Mouse (Mus musculus) kidney, embryonic 14.5 days (tissue): ENCODE measurements around the gene Slc52a3. TPM values are rescaled to one million over a fixed set of nuclear protein-coding genes. Genes with fewer than 3 reads are reported as not detected.

Experiments
- ATAC-seq: fragments of 200-750 bp; cut with Nextera tagmentation; 2 replicates; pipeline ENCODE4 v1.8.0; 2017; ENCODE audit warnings: moderate number of reproducible peaks, mild to moderate bottlenecking, moderate TSS enrichment, moderate library complexity; ENCODE audit not compliant: low FRiP score, low TSS enrichment
- H3K27ac ChIP-seq: fragments of 300-500 bp; sonication (generic); 2 replicates; pipeline ENCODE4 v1.5.1; 2014; ENCODE audit warnings: low read depth, mild to moderate bottlenecking, low read length, moderate library complexity, mixed read lengths
- H3K27me3 ChIP-seq: fragments of 300-500 bp; sonication (generic); 2 replicates; pipeline ENCODE4 v1.6.1; 2014; ENCODE audit warnings: mild to moderate bottlenecking, low read length; ENCODE audit not compliant: control insufficient read depth, insufficient read depth
- H3K36me3 ChIP-seq: fragments of 300-500 bp; sonication (generic); 2 replicates; pipeline ENCODE4 v1.6.1; 2014; ENCODE audit warnings: low read length, mixed read lengths; ENCODE audit not compliant: control insufficient read depth, insufficient read depth
- H3K4me1 ChIP-seq: fragments of 300-500 bp; sonication (generic); 2 replicates; pipeline ENCODE4 v1.6.1; 2014; ENCODE audit warnings: low read length, mixed read lengths; ENCODE audit not compliant: control insufficient read depth, insufficient read depth
- H3K4me2 ChIP-seq: fragments of 300-500 bp; sonication (generic); replicated peaks from 2 replicates; pipeline ENCODE4 v1.6.1; 2014; ENCODE audit warnings: low read depth, mild to moderate bottlenecking, low read length
- H3K4me3 ChIP-seq: fragments of 300-500 bp; sonication (generic); 2 replicates; pipeline ENCODE4 v1.5.1; 2014; ENCODE audit warnings: mild to moderate bottlenecking, low read length
- H3K9ac ChIP-seq: fragments of 300-500 bp; sonication (generic); 2 replicates; pipeline ENCODE4 v1.6.1; 2014; ENCODE audit warnings: low read depth, mild to moderate bottlenecking, low read length, moderate library complexity
- H3K9me3 ChIP-seq: fragments of 300-500 bp; sonication (generic); 2 replicates; pipeline ENCODE4 v1.6.1; 2016; ENCODE audit warnings: low read length; ENCODE audit not compliant: control insufficient read depth
- WGBS: fragments of 180-500 bp; shearing (Covaris S2); extraction: QIAGEN DNeasy Blood & Tissue Kit; methylation state at CpG from one replicate; pipeline ENCODE4 v1.1.7; 2014; 5-methylcytosine and 5-hydroxymethylcytosine counted together
- polyA plus RNA-seq: library from polyadenylated mRNA; unstranded; fragments of >200 nt; fragmentation: Nextera tagmentation; extraction: Ambion mirVana; gene quantifications from 2 replicates; pipeline ENCODE4 v1.2.1, GENCODE M21; 2014

Gene Slc52a3
- polyA plus RNA-seq, 1 experiment from 2014 or later: 6.8 TPM

DNA sequence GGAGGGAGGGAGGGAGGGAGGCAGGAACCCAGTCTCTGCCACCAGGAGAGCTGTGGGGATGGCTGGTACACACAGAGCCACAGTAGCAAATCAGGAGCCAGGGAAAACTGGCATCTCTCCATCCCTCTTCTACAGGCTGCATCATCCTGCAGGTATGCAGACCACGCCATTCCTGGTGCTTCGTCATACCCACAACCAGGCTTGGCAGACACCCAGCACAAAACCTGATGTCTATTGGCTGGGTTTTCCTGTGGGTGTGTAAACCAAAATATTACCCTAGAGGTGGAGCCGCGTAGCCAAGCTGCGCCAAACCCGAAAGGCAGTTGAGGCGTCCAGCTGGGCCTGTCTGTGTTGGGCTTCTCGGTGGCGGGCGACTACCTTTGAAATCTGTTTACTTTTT, 33.8 kb upstream of the Slc52a3 start:
- 84% methylated on average over 10 of the region's 10 CpGs for WGBS
- Histone ChIP-seq H3K4me2 (no peak overlapping the region), H3K27me3 (no peaks in the 10 kb centered on the region), H3K4me1 (peaks cover 17% of the 10 kb centered on the region), H3K36me3 (no peaks in the 10 kb centered on the region), H3K27ac (no peak overlapping the region), H3K4me3 (no peak overlapping the region), H3K9me3 (no peaks in the 10 kb centered on the region), H3K9ac (no peak overlapping the region)
- no peak for ATAC-seq

DNA sequence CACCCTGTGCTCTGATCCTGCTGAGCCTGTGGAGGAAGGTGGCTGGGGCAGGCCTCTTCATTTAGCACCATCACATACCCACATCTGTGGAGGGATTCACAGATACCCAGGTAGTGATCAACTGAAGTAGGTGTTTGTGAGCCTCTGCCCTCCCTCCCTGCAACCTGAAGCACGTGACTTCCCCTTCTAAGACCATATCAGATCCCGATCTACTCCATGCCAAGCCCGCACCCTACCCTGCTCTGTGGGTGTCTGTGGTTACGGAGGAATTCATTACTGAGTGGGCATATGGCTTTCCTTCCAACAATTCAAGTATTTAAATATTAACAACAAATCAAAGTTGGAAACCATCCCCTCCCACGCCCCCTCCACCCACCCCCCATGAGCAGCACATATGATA, 33.0 kb upstream of the Slc52a3 start:
- no peak overlapping the region for H3K4me2 ChIP-seq
- H3K27me3 ChIP-seq: no peaks in the 10 kb centered on the region
- no peaks in the 10 kb centered on the region for H3K9me3 ChIP-seq
- H3K27ac ChIP-seq: no peak overlapping the region
- 85% methylated on average over 5 of the region's 5 CpGs for WGBS
- H3K4me3 ChIP-seq: no peak overlapping the region
- no peak for ATAC-seq
- H3K9ac ChIP-seq: no peak overlapping the region
- H3K4me1 ChIP-seq: peaks cover 19% of the 10 kb centered on the region
- H3K36me3 ChIP-seq: no peaks in the 10 kb centered on the region

DNA sequence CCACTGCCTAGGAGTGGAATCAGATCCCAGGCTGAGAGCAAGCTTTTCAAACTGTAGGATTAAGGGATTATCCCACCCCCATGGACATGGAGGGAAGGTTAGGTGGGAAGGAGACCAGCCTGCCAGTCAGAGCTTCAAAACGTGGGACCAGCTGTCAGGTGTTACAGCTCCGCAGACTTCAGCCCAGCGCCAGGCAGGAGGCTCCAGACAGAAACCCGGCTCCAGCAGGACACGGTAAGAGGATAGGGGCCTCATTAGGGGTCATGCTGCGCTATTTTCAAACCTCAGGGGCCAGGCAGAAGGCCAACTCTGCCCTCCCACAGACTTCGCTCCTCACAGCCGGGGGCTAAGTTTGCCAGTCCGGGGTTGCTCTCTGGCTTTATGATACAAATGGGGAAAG, 32.3 kb upstream of the Slc52a3 start:
- peak; percentile 38; the same call in 1 of the 2 replicates for ATAC-seq
- Histone ChIP-seq H3K4me2 (no peak overlapping the region), H3K4me3 (no peak overlapping the region), H3K36me3 (peaks cover 6% of the 10 kb centered on the region; the same call in 1 of the 2 replicates), H3K4me1 (peaks cover 25% of the 10 kb centered on the region), H3K9ac (no peak overlapping the region), H3K27ac (0 out of 2 replicates have a peak overlapping the region, but pooled peaks have one; percentile 14), H3K9me3 (no peaks in the 10 kb centered on the region), H3K27me3 (no peaks in the 10 kb centered on the region)
- 5% methylated on average over 9 of the region's 9 CpGs for WGBS

DNA sequence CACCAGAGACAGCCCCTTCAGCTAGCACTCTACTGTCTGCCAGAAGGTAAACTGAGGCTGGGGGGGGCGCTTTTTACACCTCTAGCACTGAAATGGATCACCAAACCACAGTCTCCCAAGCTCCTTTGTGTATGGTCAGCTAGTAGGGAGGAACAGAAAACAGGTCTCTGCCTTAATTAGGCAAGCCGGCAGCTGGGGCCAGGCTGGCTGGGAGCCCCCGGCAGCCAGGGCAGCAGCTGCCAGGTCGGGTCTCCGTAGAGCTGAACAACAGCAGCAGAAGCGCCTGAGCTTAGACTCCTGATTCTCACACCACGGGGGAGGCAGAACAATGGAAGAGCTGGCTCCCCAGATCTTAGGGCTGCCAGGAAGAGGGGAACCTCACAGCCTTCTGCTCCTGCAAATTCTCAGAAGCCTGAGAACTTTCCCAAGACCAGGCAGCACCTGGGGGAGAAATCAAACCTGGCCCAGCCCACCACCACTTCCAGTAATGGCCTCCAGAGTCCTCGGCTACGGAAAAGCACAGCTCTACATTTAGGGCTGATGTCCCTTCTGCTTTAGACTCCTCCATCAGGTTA, 29.0 kb upstream of the Slc52a3 start:
- peaks cover 17% of the 10 kb centered on the region; the same call in 1 of the 2 replicates for H3K36me3 ChIP-seq
- H3K4me1 ChIP-seq: peaks cover 36% of the 10 kb centered on the region
- H3K4me2 ChIP-seq: no peak overlapping the region
- ATAC-seq: no peak
- no peak overlapping the region for H3K27ac ChIP-seq
- H3K27me3 ChIP-seq: no peaks in the 10 kb centered on the region
- 40% methylated on average over 9 of the region's 9 CpGs for WGBS
- H3K9ac ChIP-seq: no peak overlapping the region
- no peaks in the 10 kb centered on the region for H3K9me3 ChIP-seq
- no peak overlapping the region for H3K4me3 ChIP-seq

DNA sequence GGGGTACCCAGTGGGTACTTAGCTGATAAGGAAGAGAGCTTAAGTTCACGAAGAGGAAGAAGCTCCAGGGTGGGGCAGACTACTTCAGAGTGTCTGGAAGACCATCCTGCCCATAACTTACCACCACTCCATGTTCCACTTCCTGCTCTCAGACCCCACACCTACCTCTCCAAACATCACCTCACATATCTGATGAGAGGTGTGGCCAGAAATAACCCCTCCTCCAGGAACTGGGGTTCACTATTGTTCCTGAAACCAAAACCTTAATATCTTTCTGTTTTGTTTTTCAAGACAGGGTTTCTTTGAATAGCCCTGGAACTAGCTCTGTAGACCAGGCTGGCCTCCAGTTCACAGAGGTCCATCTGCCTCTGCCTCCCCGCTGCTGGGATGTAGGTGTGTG, 28.5 kb upstream of the Slc52a3 start:
- Histone ChIP-seq H3K27me3 (peaks cover 3% of the 10 kb centered on the region; the same call in 1 of the 2 replicates), H3K9me3 (no peaks in the 10 kb centered on the region), H3K27ac (no peak overlapping the region), H3K9ac (no peak overlapping the region), H3K4me3 (no peak overlapping the region), H3K36me3 (peaks cover 17% of the 10 kb centered on the region; the same call in 1 of the 2 replicates), H3K4me1 (peaks cover 37% of the 10 kb centered on the region), H3K4me2 (no peak overlapping the region)
- no peak for ATAC-seq
- WGBS: 75% methylated on average over 2 of the region's 2 CpGs

DNA sequence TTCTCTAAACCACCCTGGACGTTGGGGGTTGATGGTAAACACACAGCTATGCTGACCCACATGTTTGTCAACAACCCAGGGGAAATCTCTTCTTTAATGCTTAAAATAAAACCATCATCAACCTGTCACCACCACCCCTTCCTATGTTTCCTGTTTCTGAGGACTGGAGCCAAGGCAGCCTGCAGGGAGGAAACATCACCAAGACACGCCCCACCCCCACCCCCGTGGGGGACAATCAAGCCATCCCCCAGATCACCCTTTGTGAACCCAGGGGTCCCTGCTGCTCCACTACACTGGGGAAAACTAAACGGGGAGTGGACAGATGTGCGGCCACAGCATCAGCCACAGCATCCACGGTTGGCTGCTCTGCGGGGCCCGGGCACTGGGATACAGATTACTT, 27.9 kb upstream of the Slc52a3 start:
- no peak overlapping the region for H3K4me3 ChIP-seq
- H3K9ac ChIP-seq: no peak overlapping the region
- peaks cover 17% of the 10 kb centered on the region; the same call in 1 of the 2 replicates for H3K36me3 ChIP-seq
- peaks cover 4% of the 10 kb centered on the region; the same call in 1 of the 2 replicates for H3K27me3 ChIP-seq
- no peak for ATAC-seq
- 61% methylated on average over 8 of the region's 8 CpGs for WGBS
- no peak overlapping the region for H3K4me2 ChIP-seq
- H3K9me3 ChIP-seq: no peaks in the 10 kb centered on the region
- H3K4me1 ChIP-seq: peaks cover 41% of the 10 kb centered on the region
- no peak overlapping the region for H3K27ac ChIP-seq

DNA sequence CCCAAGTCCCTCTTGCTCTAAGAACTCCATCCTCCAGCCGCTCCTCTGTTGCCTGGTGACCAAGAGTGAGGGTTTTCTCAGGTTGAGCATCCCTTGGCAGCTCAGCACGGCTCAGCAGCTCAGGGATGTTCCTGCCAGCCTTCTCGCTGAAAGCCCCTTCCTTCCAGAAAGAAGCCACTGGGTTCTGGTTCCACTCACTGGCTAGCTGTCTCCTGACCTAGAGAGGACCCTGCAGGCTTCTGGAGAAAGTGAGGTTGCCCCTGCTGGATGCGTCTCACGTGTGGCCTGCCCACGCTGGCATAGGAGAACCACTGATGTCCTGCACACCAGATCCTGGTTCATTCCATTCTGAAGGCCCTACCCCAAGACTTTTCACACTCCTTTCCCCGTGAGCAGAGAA, 27.3 kb upstream of the Slc52a3 start:
- ATAC-seq: no peak
- Histone ChIP-seq H3K9ac (no peak overlapping the region), H3K27me3 (peaks cover 8% of the 10 kb centered on the region; the same call in 1 of the 2 replicates), H3K36me3 (peaks cover 17% of the 10 kb centered on the region; the same call in 1 of the 2 replicates), H3K27ac (no peak overlapping the region), H3K4me3 (no peak overlapping the region), H3K9me3 (no peaks in the 10 kb centered on the region), H3K4me1 (peaks cover 43% of the 10 kb centered on the region), H3K4me2 (no peak overlapping the region)
- WGBS: 88% methylated on average over 7 of the region's 7 CpGs

DNA sequence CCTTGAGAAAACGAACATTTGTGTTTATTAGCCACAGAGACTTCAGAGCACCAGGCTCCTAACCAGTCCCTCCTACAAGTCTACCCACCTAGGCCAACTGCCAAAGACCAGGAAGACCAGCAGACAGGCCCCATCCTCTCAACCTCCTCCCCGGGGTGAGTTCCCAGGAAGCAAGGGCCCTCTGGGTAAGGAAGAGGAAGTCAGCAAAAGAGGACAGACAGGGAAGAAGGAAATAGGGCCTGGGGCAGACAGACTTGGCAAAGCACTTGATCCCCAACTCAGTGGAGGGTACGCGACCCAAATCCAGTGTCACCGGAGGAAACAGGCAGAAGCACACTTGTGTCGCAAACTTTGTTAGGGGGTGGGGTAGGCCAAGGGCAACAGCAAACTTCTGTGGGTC, 26.9 kb upstream of the Slc52a3 start:
- H3K9me3 ChIP-seq: no peaks in the 10 kb centered on the region
- H3K27me3 ChIP-seq: peaks cover 8% of the 10 kb centered on the region; the same call in 1 of the 2 replicates
- peaks cover 43% of the 10 kb centered on the region for H3K4me1 ChIP-seq
- peaks cover 17% of the 10 kb centered on the region; the same call in 1 of the 2 replicates for H3K36me3 ChIP-seq
- WGBS: 92% methylated on average over 6 of the region's 6 CpGs
- no peak overlapping the region for H3K27ac ChIP-seq
- no peak overlapping the region for H3K4me2 ChIP-seq
- no peak for ATAC-seq
- no peak overlapping the region for H3K9ac ChIP-seq
- H3K4me3 ChIP-seq: no peak overlapping the region
